Mouse (Mus musculus): ENCODE measurements at regions not wholly inside any gene's neighbourhood (a gene's known extent, or its start where the extent isn't known, plus 50 kb on each side); places are given as distances from the start of the nearest gene placed in this dataset.

DNA sequence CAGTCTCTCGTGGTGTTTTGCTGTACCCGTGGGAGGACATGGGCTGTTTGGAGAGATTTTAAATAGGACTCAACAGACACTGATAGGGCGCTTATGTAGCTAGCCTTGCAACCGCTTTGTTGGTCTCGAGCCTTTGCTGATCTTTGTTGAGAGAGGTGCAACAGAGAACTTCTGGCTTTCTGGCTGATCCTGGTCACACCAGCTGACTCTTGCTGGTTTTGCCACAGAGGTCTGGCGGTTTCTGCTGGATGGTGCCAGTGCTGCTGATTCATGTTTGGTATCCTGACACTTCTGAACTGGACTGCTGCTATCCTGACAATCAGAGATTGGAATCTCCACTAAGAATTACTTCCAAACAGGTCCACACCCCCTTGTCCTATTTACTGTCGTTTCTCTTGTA is 102.1 kb upstream of the Sh3bp4 start:
- TF ChIP-seq CTCF (IDR thresholded peaks at IDR 0.05; ENCODE audit: low read depth, low read length) (no peak), POLR2A (IDR thresholded peaks at IDR 0.05; ENCODE audit: borderline replicate concordance, low read depth, low read length) (no peak)

Data from bone marrow macrophage, adult 2 months (primary cell).